Mouse (Mus musculus): ENCODE results near the gene Neurl1a.

- TF ChIP-seq CTCF (IDR thresholded peaks at IDR 0.05; ENCODE audit: control insufficient read depth, insufficient read depth, insufficient read length) (no peak), MAX (IDR thresholded peaks at IDR 0.05) (no peak), MYOD1 (IDR thresholded peaks at IDR 0.05; ENCODE audit: control insufficient read depth, insufficient read length, low read depth) (no peak), FOSL1 (IDR thresholded peaks at IDR 0.05; ENCODE audit: insufficient read depth, low read length, poor library complexity, severe bottlenecking) (no peak), USF1 (IDR thresholded peaks at IDR 0.05; ENCODE audit: low read depth) (no peak), MYOG (IDR thresholded peaks at IDR 0.05; ENCODE audit: control insufficient read depth, extremely low read depth, insufficient read length) (no peak)
Measured at GRCm38 (mm10) chr19:47201972-47202371, 23.4 kb downstream of the Neurl1a start.

All from C2C12 (cell line).